Mouse (Mus musculus): ENCODE results near the gene Aig1. TPM values are rescaled to one million over a fixed set of nuclear protein-coding genes. Genes with fewer than 3 reads are reported as not detected.

Gene Aig1
- total RNA-seq, 2 experiments from 2014 or later: 60.9 to 61.3 TPM

- Histone ChIP-seq H3K27ac (no peak overlapping the region), H3K4me3 (no peak overlapping the region)
- no peak for DNase-seq (ENCODE audit: extremely low spot score in 1 of 2, low spot score in 2 of 2)
- intact Hi-C loops (cut with DNase I): loop anchor here (2.0 kb wide), 2 partner anchors 67 to 121 kb away; no protein-coding TSS in a partner anchor
- no peak for TF ChIP-seq CTCF (IDR thresholded peaks at IDR 0.05)
These were observed 25.0 kb downstream of the Aig1 start for GRCm38 (mm10) chr10:13843746-13844145.

DNA sequence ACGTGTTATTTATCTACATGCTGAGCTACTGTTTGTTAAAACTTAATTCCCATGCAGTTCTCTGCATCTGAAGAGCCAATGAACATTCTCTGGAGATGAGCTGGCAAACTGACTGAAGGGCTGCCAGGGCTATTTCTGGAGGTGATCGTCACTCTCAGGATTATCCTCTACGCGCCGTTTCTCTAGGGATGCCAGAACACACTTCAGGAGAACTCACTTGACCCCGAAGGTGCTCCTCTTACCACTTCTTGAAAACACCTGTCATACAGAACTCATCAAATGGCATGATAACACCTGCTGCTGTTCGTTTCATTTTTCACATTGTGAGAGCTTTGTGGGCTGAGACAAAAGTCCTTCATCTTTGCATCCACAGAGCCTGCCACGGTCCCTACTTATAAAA is 25.9 kb downstream of the Aig1 start:
- no peak overlapping the region for H3K27ac ChIP-seq
- no peak overlapping the region for H3K4me3 ChIP-seq
- intact Hi-C loops (cut with DNase I): no loop called here
- TF ChIP-seq CTCF (IDR thresholded peaks at IDR 0.05): no peak
- peak in 1 of 2 experiments; percentile 28 for DNase-seq (ENCODE audit: extremely low spot score in 1 of 2, low spot score in 2 of 2)

DNA sequence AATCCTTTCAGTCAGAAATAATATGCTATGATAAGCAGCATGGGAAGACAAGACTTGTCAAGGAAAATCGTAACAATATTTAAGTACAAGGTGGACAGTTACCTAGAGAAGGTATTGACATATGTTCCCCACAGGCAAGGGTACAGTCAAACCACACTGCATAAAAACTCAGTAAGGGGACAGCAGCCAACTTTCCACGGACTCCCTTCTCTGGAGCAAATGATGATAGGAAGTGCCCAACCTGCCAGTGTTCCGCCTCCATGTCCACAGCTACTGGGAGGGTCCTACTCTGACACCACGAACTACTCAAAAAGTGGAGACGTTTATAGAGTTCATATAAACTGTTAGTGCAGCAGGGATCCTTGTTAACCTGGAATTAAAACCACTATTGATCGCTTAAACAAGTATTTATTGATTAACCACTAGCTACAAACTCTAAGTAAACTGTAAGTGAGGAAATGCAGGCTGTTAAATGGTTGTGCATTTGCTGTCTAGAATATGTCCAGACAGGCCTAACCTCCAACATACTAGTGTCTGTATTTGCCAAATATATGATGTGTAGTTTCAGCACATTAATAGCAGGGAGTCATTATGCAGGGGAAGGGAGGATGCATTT is 30.2 kb downstream of the Aig1 start:
- H3K4me3 ChIP-seq: no peak overlapping the region
- intact Hi-C loops (cut with DNase I): no loop called here
- no peak overlapping the region for H3K27ac ChIP-seq
- no peak for TF ChIP-seq CTCF (IDR thresholded peaks at IDR 0.05)
- DNase-seq (ENCODE audit: extremely low spot score in 1 of 2, low spot score in 2 of 2): no peak

DNA sequence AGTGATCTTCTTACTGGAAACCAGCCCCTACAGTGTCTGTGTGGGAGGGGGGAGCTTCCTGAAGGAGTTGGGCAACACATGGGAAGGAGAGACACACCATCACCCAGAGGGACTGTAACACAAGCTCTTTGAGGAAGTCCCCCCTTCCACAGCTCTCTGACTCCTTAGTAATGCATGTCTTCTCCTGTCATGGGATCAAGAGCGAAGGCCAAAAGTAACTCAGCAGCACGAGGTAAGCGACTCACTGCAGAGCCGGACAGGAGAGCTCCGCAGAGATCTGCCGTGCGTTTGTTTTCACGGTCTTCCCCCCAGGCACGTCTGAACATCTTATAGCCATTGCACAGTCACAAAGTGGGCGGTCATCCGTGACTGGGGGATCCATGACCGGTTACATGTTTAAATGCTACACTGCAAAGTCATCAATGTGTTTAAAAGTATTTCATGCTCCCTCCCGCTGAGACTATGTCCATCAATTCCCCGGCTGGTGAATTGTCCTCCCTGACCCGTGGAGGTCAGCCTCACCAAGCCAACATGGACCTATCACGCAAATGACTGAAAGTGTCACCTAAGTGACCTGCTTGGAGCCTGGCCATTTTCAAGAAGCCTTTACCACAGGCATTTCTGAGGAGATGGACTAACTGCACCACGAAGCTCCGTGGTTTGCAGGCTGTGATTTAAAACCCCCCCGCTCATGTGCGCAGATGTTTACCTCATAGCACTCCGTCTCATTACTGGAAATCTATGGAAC is 30.9 kb downstream of the Aig1 start:
- Histone ChIP-seq H3K27ac (no peak overlapping the region), H3K4me3 (no peak overlapping the region)
- TF ChIP-seq CTCF (IDR thresholded peaks at IDR 0.05): no peak
- intact Hi-C loops (cut with DNase I): no loop called here
- no peak for DNase-seq (ENCODE audit: extremely low spot score in 1 of 2, low spot score in 2 of 2)

DNA sequence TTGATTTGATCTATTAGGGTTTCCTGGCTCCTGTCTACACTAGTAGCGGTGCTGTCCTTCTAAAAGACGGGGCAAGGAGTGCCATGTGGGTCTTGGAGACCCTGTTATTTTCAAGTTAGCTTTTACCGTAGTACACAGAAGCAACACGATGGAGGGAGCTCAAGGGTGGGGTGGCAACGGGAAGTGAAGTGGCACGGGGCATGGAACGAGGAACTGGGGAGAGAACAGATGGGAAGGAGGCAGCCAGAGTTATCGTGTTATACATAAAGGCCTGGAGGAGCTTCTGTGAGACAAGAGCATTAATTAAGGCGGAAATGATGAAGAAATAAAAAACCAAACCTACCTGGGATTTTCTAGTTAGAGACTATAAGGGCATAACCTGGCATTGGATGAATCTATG is 31.8 kb downstream of the Aig1 start:
- Histone ChIP-seq H3K27ac (no peak overlapping the region), H3K4me3 (no peak overlapping the region)
- no peak for DNase-seq (ENCODE audit: extremely low spot score in 1 of 2, low spot score in 2 of 2)
- intact Hi-C loops (cut with DNase I): no loop called here
- TF ChIP-seq CTCF (IDR thresholded peaks at IDR 0.05): no peak

- no peak for DNase-seq (ENCODE audit: extremely low spot score in 1 of 2, low spot score in 2 of 2)
- TF ChIP-seq CTCF (IDR thresholded peaks at IDR 0.05): no peak
- intact Hi-C loops (cut with DNase I): no loop called here
- Histone ChIP-seq H3K27ac (no peak overlapping the region), H3K4me3 (no peak overlapping the region)
These were observed 32.9 kb downstream of the Aig1 start for GRCm38 (mm10) chr10:13835737-13836475.

DNA sequence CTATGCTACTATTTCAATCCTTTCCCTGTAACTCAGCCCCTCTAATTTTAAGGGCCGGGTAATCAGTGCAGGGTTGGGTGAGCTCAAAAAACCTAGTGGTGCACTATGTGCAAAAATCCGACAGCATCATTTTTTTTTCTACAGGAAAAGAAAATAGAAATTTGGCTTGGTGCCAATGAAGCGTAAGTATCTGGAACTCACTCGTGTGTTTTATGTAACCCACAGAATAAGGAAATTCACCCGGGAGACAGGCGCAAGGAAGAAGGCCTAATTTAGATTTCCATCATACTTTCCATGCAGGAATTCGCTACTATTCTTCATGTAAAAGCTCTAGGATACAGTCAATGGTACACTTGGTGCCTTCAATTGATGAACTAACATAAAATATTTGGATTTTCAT is 34.7 kb downstream of the Aig1 start:
- DNase-seq (ENCODE audit: extremely low spot score in 1 of 2, low spot score in 2 of 2): no peak
- TF ChIP-seq CTCF (IDR thresholded peaks at IDR 0.05): no peak
- H3K4me3 ChIP-seq: no peak overlapping the region
- intact Hi-C loops (cut with DNase I): loop anchor here (5.0 kb wide), 1 partner anchor 247 kb away; no protein-coding TSS in a partner anchor
- H3K27ac ChIP-seq: 0 out of 2 replicates have a peak overlapping the region, but pooled peaks have one; percentile 8

DNA sequence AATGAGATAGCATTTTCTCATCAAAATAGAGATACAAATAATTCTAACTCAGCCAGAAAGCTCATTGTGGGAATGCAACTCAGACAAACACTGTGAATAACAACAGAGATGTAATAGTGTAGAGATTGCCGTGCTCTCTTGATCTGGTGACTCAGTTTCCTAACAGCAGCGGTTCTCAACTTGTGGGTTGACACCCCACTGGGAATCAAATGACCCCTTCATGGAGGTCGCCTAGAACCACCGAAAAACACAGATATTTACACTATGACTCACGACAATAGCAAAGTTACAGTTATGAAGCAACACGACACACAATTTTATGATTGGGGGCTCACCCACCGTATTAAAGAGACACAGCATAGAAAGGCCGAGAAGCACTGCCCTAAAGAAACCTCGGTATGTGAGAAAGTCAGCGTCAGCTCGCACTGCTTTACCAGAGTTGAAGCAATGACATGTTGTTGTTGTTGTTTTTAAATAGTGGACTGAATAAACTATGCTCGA is 35.7 kb downstream of the Aig1 start:
- no peak for TF ChIP-seq CTCF (IDR thresholded peaks at IDR 0.05)
- intact Hi-C loops (cut with DNase I): loop anchor here (5.0 kb wide), 1 partner anchor 246 kb away; no protein-coding TSS in a partner anchor
- Histone ChIP-seq H3K27ac (no peak overlapping the region; the same call in 1 of the 2 replicates), H3K4me3 (no peak overlapping the region)
- no peak for DNase-seq (ENCODE audit: extremely low spot score in 1 of 2, low spot score in 2 of 2)

- Histone ChIP-seq H3K27ac (no peak overlapping the region; the same call in 1 of the 2 replicates), H3K4me3 (no peak overlapping the region)
- no peak for TF ChIP-seq CTCF (IDR thresholded peaks at IDR 0.05)
- intact Hi-C loops (cut with DNase I): loop anchor here (5.0 kb wide), 1 partner anchor 245 kb away; no protein-coding TSS in a partner anchor
- no peak for DNase-seq (ENCODE audit: extremely low spot score in 1 of 2, low spot score in 2 of 2)
These were observed 36.2 kb downstream of the Aig1 start for GRCm38 (mm10) chr10:13832546-13833033.

- H3K4me3 ChIP-seq: no peak overlapping the region
These were observed 41.6 kb downstream of the Aig1 start for GRCm38 (mm10) chr10:13827150-13827549.

DNA sequence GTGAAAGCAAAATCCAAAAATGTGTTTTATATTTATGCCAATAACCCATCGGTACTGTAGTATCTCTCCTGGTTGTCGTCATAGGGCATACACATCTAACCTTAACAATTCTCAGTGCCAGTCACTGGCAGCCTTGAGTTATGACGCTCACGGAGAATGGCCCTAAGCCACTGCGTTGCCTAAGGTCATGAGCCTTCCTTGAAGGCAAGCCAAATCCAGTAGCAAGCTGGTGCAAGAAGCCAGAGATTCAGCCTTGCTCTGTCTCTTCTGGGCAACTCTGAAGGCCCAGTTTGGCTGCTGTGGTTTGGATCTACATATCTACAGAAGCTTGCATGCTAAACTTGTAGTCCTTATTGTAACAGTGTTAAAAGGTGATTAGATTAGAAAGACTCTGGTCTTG is 55.2 kb downstream of the Aig1 start:
- H3K27ac ChIP-seq: no peak overlapping the region
- intact Hi-C loops (cut with DNase I): no loop called here
- DNase-seq (ENCODE audit: extremely low spot score in 1 of 2, low spot score in 2 of 2): no peak
- no peak for TF ChIP-seq CTCF (IDR thresholded peaks at IDR 0.05)
- no peak overlapping the region for H3K4me3 ChIP-seq

More at GRCm38 (mm10) chr10:13827150-13827549, 41.6 kb downstream of the Aig1 start:
- no peak overlapping the region for H3K27ac ChIP-seq
- TF ChIP-seq CTCF (IDR thresholded peaks at IDR 0.05): no peak
- DNase-seq (ENCODE audit: extremely low spot score in 1 of 2, low spot score in 2 of 2): no peak
- intact Hi-C loops (cut with DNase I): no loop called here
